Mouse (Mus musculus): ENCODE data around the gene Fam160a2. TPM values are rescaled to one million over a fixed set of nuclear protein-coding genes. Genes with fewer than 3 reads are reported as not detected.
"Not testable (repeated sequence)": the region's sequence is repeated elsewhere in the genome, so short reads cannot be mapped to it uniquely, and the experiment has no call there.

Gene Fam160a2
- polyA plus RNA-seq, 3 experiments from 2014 or later, result 10.5 to 25.3 (median 17.5) TPM

- no peak for ATAC-seq
Observed at GRCm38 (mm10) chr7:105390236-105390635, 9.6 kb downstream of the Fam160a2 start.

- ATAC-seq, result no peak
Observed at GRCm38 (mm10) chr7:105387696-105388095, 12.2 kb downstream of the Fam160a2 start.

- no peak for ATAC-seq
Observed at GRCm38 (mm10) chr7:105380329-105380728, 19.5 kb downstream of the Fam160a2 start.

- no peak for ATAC-seq
Observed at GRCm38 (mm10) chr7:105374866-105375265, 25.0 kb downstream of the Fam160a2 start, which contains the start of gene Gm5901. Gene Gm5901 (plus strand): TSS chr7:105375038.

- ATAC-seq, result no peak
Observed at GRCm38 (mm10) chr7:105373976-105374375, 25.9 kb downstream of the Fam160a2 start.

GRCm38 (mm10) chr7:105373509-105373908 is 26.3 kb downstream of the Fam160a2 start:
- ATAC-seq, result no peak

GRCm38 (mm10) chr7:105372912-105373311 is 26.9 kb downstream of the Fam160a2 start:
- no peak for ATAC-seq

- no peak for ATAC-seq
Observed at GRCm38 (mm10) chr7:105368521-105368920, 31.3 kb downstream of the Fam160a2 start.

GRCm38 (mm10) chr7:105367930-105368329 is 31.9 kb downstream of the Fam160a2 start, which contains the start of gene Olfr692:
Gene Olfr692 (plus strand): TSS chr7:105368230.
- no peak for ATAC-seq

- no peak for ATAC-seq
Observed at GRCm38 (mm10) chr7:105367268-105367667, 32.6 kb downstream of the Fam160a2 start.

- ATAC-seq, result no peak
Observed at GRCm38 (mm10) chr7:105361713-105362112, 38.1 kb downstream of the Fam160a2 start.

GRCm38 (mm10) chr7:105356487-105356886 is 43.4 kb downstream of the Fam160a2 start:
- ATAC-seq, result not testable (repeated sequence)

GRCm38 (mm10) chr7:105356064-105356463 is 43.8 kb downstream of the Fam160a2 start:
- not testable (repeated sequence) for ATAC-seq

GRCm38 (mm10) chr7:105342752-105343151 is 57.1 kb downstream of the Fam160a2 start:
- ATAC-seq, result no peak

GRCm38 (mm10) chr7:105342170-105342569 is 57.7 kb downstream of the Fam160a2 start, which contains the start of gene Olfr691:
Gene Olfr691 (minus strand): TSS chr7:105342270.
- ATAC-seq, result no peak

- no peak for ATAC-seq
Observed at GRCm38 (mm10) chr7:105334004-105334403, 65.8 kb downstream of the Fam160a2 start, which contains the start of gene Olfr690. Gene Olfr690 (minus strand): TSS chr7:105334104.

- no peak for ATAC-seq
Observed at GRCm38 (mm10) chr7:105325302-105325701, 74.6 kb downstream of the Fam160a2 start.

Other genes with a start within 250 kb of the Fam160a2 start
- gene Olfr684, start 236.4 kb downstream of the Fam160a2 start, polyA plus RNA-seq (2017; shearing (Covaris generic)), result under 1 TPM in 1 of 3 experiments, not detected in 2; 0.30 TPM
- gene Olfr685, start 214.0 kb downstream of the Fam160a2 start, polyA plus RNA-seq (2017; shearing (Covaris generic)), result not detected
- not detected for gene Olfr686, start 192.6 kb downstream of the Fam160a2 start, polyA plus RNA-seq (2017; shearing (Covaris generic))
- not detected for gene Olfr688, start 112.0 kb downstream of the Fam160a2 start, polyA plus RNA-seq (2017; shearing (Covaris generic))
- gene Olfr689, start 88.9 kb downstream of the Fam160a2 start, polyA plus RNA-seq (2017; shearing (Covaris generic)), result not detected
- gene Olfr690, start 66.0 kb downstream of the Fam160a2 start, polyA plus RNA-seq (2017; shearing (Covaris generic)), result not detected
- not detected for gene Olfr691, start 57.8 kb downstream of the Fam160a2 start, polyA plus RNA-seq (2017; shearing (Covaris generic))
- not detected for gene Olfr692, start 31.8 kb downstream of the Fam160a2 start, polyA plus RNA-seq (2017; shearing (Covaris generic))
- not detected for gene Gm5901, start 25.0 kb downstream of the Fam160a2 start, polyA plus RNA-seq (2017; shearing (Covaris generic))
- not detected for gene Cnga4, start 4.5 kb upstream of the Fam160a2 start, polyA plus RNA-seq (2017; shearing (Covaris generic))
- not detected for gene Cckbr, start 25.7 kb upstream of the Fam160a2 start, polyA plus RNA-seq (2017; shearing (Covaris generic))
- not detected for gene Cavin3, start 82.2 kb upstream of the Fam160a2 start, polyA plus RNA-seq (2017; shearing (Covaris generic))
- 10 to 100 TPM; 15.4 to 23.7 (median 22.3) TPM for gene Smpd1, start 154.3 kb upstream of the Fam160a2 start, polyA plus RNA-seq (2017; shearing (Covaris generic))
- 10 to 100 TPM in 1 of 3 experiments, 1 to 10 TPM in 2; 2.9 to 10.5 (median 3.8) TPM for gene Apbb1, start 181.6 kb upstream of the Fam160a2 start, polyA plus RNA-seq (2017; shearing (Covaris generic))
- not detected for gene Hpx, start 200.1 kb upstream of the Fam160a2 start, polyA plus RNA-seq (2017; shearing (Covaris generic))
- gene Trim3, start 233.5 kb upstream of the Fam160a2 start, polyA plus RNA-seq (2017; shearing (Covaris generic)), result 1 to 10 TPM in 2 of 3 experiments, under 1 TPM in 1; 0.70 to 5.4 (median 3.3) TPM
- gene Timm10b, start 240.0 kb upstream of the Fam160a2 start, polyA plus RNA-seq (2017; shearing (Covaris generic)), result 100 to 1,000 TPM; 193 to 230 (median 222) TPM
- gene Arfip2, start 240.4 kb upstream of the Fam160a2 start, polyA plus RNA-seq (2017; shearing (Covaris generic)), result 10 to 100 TPM; 10.3 to 12.8 (median 12.2) TPM
- gene Gm45799, start 240.5 kb upstream of the Fam160a2 start, polyA plus RNA-seq (2017; shearing (Covaris generic)), result 10 to 100 TPM in 1 of 3 experiments, 1 to 10 TPM in 2; 4.9 to 13.7 (median 8.7) TPM